Mouse (Mus musculus) urinary bladder, postnatal 36 days (tissue): ENCODE results near the gene Lce1a1.

Source experiments
- DNase-seq, 2 experiments: peaks; one replicate each; pipeline ENCODE4 v3.0.0; 2022; ENCODE audit warnings: low spot score in 2 of 2, mixed read lengths in 1 of 2

Gene Lce1a1

DNA sequence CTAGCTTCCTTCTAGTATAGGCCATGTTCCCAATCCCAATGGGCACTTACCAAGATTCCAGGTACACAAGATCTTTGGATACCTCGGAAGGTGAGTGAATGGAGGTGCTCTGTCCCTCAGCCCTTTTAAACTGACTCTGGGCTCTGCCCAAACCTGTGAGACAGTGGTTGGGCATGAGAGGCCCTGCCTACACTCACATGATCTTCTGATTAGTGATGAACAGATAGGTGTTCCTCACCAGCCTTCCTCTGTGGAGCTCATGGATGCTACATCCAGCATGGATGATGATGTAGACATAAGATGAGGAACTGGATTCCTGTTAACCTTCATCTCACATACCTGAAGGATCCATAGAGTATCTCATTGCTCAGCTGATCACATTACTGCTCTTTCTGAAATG is at the start of gene Lce1a1:
Gene Lce1a1 (minus strand): TSS at position 101 of the 400 bp plus-strand sequence.
- no peak for DNase-seq

DNA sequence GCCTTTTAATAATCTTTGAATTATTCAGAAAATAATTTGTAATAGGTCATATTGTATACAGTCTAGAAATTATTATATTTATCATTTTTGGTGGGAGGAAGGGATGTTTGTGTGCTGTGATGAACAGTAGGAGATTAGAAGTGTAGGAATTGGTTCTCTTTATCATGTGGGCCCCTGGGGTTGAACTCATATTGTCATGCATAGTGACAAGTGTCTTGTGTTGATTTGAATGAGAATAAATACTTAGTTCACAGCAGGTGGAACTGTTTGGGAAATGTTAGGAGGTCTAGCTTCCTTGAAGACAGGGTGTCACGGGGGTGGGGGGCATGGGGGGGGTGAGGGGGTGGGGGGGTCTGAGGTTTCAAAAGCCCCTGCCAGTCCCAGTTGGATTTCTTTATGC is 46.5 kb upstream of the Lce1a1 start:
- no peak for DNase-seq

DNA sequence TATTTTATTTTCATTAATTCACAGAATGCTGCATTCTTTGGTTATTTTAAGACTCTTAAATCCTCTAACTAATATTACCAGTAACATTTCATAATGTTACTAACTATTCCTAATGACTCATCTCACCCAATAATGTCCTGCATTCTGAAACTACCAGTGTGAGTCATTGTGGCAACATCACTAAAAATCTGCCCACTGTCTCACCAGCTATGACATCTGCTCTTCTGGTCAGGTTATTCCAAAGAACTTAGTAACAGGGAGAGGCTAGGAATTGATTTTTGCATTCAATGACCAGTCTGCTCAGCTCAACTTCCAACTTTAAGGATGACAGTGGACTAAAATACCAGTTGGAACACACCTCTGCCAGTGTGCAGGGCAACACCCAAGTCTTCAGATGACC is 43.6 kb upstream of the Lce1a1 start:
- no peak for DNase-seq

DNA sequence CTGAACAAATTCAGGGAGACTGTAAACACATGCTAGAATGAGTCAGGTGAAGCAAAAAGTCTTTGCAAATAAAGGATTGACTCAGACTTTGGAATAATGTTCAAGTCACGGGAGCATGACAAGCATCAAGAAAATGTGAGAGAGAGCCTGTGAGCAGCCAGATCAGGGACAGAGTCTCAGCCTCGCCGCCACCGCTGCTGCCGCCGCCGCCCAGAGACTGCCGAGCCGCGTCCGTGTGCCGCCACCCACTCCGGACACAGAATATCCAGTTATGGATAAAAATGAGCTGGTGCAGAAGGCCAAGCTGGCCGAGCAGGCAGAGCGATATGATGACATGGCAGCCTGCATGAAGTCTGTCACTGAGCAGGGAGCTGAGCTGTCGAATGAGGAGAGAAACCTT is 41.0 kb upstream of the Lce1a1 start:
- DNase-seq: peak in 1 of 2 experiments; percentile 16

DNA sequence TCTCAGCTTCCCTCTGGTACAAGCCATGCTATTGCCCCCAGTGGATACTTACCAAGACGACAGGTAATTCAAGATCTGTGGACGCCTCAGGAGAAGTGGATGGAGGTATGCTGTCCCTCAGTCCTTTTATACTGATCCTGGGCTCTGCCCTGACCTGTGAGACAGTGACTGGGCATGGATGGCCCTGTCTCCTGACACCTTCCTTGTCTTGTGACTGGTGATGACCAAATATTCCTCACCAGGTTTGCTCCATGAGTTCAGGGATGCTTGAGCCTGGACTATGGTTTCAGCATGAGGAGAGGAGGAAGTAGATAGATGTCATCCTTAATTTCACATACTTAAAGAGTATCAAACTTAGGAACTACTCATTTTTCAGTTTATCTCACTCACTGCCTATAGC is 39.0 kb upstream of the Lce1a1 start, which contains the start of gene Lce1d:
Gene Lce1d (minus strand): TSS at position 101 of the 400 bp plus-strand sequence.
- DNase-seq: no peak

DNA sequence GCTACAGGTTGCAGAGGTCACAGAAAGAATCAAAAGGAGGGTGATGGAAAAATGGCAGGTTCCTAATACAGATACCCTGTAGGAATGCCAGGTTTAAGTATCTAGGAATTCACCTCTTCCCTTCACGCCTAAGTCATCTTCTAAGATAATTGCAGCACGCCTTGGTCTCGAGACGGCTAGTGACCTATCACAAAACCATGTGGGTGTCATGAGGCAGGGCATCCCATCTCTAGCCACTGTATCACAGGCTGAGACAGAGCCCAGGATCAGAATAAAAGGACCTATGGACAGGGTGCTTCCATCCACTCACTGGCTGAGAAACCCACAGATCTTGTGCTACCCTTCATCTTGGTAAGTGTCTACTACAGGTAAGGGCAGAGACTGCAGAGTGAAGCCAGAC is 30.8 kb upstream of the Lce1a1 start, which contains the start of gene Lce1c:
Gene Lce1c (plus strand): TSS at position 301 of the 400 bp plus-strand sequence.
- DNase-seq: no peak

DNA sequence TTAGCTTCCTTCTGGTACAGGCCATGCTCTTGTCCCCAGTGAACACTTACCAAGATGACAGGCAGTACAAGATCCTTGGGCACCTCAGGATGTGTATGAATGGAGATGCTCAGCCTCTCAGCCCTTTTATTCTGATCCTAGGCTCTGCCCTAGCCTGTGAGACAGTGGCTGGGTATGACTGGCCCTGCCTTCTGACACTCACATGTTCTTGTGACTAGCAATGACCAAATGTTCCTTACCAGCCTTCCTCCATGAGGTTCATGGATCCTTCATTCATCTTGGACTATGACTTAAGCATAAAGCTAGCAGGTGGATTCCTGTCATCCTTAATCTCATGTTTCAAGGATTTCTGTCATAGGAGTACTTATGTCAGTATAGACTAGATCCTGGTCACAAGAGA is 22.1 kb upstream of the Lce1a1 start, which contains the start of gene Lce1a2:
Gene Lce1a2 (minus strand): TSS at position 101 of the 400 bp plus-strand sequence.
- no peak for DNase-seq

DNA sequence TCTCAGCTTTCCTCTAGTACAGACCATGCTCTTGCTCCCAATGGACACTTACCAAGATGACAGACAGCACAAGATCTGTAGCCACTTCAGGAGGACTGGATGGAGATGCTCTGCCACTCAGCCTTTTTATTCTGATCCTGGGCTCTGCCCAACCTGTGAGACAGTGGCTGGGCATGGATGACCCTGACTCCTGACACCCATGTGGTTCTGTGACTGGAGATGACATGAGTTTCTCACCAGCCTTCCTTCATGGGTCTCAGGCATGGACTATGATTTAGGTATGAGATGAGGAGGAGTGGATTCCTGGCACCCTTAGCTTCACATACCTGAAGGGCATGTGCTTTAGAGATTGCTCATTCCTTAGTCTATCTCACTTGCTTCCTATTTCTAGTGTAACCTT is 8.7 kb upstream of the Lce1a1 start, which contains the start of gene Lce1b:
Gene Lce1b (minus strand): TSS at position 101 of the 400 bp plus-strand sequence.
- DNase-seq: no peak

DNA sequence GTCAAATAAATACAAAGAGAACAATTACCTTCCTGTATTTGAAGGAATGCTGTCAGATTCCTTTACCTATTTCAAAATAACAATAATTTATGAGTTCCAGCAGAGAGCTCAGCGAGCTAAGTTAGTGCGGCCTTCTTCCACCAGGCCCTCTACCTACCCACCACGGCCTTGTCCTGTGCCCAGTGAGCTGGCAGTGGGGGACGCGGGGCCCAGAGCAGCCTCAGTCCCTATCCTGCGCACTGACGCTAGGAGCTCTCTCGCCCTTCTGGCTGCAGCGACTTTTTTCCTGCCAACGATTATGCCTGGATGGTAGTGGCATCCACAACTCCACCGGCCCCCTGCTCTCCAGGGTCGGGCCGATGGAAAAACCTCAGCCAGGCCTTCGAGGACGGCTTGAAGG is 8.3 kb downstream of the Lce1a1 start:
- DNase-seq: no peak

DNA sequence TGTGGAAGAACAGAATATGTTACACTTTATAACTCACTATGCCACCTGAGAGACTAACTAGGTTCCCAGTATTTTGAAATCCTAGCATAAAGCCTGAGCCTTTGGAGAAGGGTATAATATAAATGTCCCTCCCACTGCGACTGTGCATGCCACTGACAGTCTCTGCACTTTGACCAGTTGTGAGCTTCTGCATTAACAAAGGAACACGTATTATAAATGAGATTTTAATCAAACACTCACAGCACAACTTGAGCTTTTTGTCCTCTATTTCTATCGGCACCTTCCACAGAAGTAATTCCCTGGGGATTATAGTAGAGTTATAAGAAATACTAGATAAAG is 9.5 kb downstream of the Lce1a1 start:
- no peak for DNase-seq

DNA sequence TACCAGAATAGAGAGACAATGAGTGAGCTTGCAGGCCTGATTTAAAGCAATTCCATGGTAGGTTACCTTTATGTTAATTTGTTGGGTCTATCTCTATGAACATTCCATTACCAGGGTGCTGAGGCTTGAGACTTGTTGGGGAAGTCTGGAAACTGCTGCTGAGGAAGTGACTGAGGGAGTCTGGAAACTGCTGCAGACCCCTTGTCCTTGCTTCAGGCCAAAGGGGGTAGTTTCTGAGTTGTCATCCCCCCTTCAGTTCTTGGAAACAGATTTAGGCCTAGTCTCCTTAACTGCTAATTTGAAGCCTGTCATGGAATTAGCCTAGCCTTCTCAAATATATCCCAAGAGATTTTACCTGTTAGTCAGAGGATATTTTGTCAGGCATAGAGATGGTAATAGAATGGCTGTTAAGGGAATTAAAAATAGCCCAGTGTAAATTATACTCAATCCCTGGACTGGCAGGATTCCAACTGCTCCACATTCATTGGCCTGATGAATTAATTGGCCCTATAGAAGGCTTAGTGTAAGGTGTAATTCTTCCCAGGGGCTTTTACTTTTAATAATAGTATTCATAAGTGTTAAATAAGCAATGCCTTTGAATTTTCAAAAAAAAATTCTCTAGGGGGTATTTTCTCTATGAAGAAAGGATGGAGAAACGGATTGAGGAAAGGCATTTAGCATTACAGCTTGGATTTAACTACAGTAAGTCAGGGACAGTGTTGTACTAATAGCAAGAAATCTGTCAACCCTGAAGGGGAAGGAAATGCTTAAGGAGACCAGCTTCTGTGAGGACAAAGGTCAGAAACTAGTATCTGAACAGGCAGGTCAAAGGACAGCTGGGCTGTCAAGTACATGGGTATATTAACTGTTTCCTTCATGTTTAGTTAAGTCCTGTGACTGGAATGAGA is 10.1 kb downstream of the Lce1a1 start:
- DNase-seq: no peak

DNA sequence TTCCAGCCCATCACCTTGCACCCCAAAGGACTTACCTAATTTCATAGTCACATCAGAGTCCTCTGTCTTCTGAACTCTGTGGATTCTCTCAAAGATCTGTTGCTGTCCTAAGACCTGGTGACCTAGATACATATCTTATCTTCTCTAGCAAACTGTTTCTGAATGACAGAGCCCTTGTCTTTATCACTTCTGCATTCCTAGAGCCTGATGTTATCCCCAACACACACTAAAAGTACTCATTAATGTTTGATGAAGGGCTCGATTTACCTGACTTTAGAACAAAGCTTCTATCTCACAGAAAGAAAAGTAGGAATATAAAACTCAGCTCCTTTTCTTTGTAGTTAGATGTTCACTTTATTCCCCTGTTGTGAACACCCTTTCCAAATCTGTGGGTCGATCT is 26.5 kb downstream of the Lce1a1 start, which contains the start of gene Lce6a:
Gene Lce6a (minus strand): TSS at position 101 of the 400 bp plus-strand sequence.
- DNase-seq: no peak

DNA sequence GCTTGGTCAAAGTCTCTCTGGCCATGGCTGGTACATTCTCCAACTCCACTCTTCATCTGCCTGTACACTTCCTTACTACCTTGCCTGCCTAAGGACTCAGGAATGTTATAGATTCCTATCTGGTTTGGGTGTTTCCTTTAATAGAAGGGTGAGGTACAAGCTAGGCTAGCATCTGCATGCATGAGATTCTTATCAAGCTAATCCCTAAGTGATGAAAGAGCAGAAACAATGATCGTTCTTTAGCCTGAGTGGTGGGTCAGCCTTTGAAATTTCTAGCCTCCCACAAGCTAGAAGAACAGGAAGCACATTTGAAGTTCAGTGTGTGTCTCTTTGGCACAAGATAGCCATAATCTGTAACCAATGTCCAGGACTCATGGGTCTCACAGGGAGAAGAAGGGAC is 38.3 kb downstream of the Lce1a1 start:
- no peak for DNase-seq

DNA sequence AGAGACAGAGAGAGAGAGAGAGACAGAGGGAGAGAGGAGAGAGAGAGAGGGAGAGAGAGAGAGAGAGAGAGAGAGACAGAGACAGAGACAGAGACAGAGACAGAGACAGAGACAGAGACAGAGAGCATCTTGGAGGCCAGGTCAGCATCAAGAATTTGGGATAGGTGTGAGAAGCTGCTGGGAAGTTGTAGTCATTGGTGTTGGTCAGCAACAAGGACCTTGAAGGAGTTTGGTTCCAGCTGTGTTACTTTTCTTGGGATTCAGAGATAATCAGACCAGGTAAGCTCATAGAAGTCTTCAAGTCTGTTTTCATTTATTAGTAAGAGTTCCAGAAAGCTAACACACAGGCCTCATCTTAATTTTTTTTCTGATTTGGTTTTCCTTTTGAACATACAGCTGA is 40.7 kb downstream of the Lce1a1 start, which contains the start of gene 2210017I01Rik:
Gene 2210017I01Rik (minus strand): TSS at position 101 of the 400 bp plus-strand sequence.
- no peak for DNase-seq

DNA sequence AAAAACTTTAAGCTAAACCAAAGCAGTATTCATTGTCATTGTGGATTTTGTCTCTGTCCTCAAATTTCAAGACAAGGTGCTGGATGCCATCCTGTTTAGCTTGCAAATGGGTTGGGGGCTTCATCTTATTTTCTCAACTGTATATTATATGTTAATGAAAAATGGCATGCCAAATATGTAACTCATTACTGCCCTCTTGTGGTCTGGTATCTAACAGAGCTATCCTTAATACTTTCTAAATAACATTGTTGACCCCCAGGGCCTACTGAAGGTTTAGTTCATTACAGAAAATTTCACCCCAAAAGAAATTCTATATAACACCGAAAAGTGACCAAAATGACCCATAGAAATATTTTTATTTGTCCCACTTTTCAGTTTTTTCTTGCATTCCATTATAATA is 45.9 kb downstream of the Lce1a1 start:
- no peak for DNase-seq

DNA sequence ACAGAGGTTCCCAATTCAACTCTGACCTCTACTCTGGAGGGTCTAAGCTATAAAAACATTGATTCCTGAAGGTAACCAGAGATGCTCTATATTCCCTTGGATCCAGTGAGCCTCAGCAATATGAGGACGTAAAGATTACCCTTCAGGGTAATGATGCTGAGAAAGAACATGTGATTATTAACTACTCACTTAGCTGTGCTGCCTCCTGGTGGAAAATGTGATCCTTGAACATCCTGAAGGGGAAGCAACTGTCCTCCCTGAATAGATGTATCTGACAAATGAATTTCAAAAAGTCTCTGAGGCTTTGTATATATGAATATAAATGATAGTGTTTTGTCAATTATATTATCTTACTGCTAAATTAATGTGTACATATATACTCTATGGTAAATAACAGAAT is 47.7 kb downstream of the Lce1a1 start:
- no peak for DNase-seq

DNA sequence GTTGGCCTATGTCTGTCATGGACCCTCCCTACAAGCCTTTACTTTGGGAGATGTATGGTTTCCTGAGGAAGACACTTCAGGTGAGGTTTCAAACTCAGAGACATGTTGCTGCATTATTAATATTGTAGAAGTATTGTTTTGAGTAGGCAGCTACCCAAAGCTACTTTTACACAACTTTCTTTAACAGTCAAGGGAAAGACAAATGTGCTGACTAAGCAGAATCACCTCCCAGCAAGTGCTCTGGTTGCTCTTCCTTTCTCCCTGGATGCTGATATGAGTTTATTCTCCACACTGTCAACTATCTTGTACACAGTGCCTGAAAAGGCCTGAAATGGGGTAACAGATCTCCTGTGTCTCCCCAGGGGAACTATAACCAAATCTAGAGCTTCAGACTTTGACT is 48.1 kb downstream of the Lce1a1 start:
- DNase-seq: no peak

DNA sequence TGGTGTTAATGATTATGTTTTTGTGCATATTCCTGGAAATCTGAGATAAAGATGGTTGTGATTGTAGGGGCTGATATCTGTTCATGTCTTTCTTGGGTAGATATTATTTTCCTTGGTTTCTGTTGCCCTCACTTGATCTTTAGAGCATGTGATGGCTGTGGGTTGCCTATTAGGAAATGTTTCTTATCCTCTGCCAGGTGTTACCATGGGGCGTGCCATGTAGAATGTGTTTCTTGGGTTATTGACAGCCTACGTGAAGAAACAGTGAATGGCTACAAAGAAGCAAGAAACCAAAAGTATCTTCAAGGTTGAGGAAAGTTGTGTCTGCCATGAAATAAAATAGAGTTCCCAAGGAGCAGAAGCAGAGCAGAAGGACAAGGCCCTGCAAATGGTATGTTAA is 49.7 kb downstream of the Lce1a1 start:
- no peak for DNase-seq
